Mouse (Mus musculus) small intestine, adult 2 months (tissue): ENCODE measurements around the gene Clca2. TPM values are rescaled to one million over a fixed set of nuclear protein-coding genes. Genes with fewer than 3 reads are reported as not detected.

Experiments
- H3K27ac ChIP-seq: fragments of 200-500 bp; 2 replicates; pipeline ENCODE4 v1.5.1; 2012; ENCODE audit warnings: low read depth, low read length, control low read depth, inconsistent platforms; ENCODE audit not compliant: insufficient read depth
- H3K27me3 ChIP-seq: fragments of 200-500 bp; 2 replicates; pipeline ENCODE4 v1.6.1; 2012; ENCODE audit warnings: mild to moderate bottlenecking, moderate library complexity, low read length, inconsistent platforms; ENCODE audit not compliant: control insufficient read depth, insufficient read depth
- H3K36me3 ChIP-seq: fragments of 200-500 bp; 2 replicates; pipeline ENCODE4 v1.6.1; 2012; ENCODE audit warnings: mild to moderate bottlenecking, low read length, control low read depth, inconsistent platforms; ENCODE audit not compliant: control insufficient read depth, insufficient read depth
- H3K4me1 ChIP-seq: fragments of 200-500 bp; 2 replicates; pipeline ENCODE4 v1.6.1; 2012; ENCODE audit warnings: low read length, inconsistent platforms, mixed read lengths; ENCODE audit not compliant: control insufficient read depth, insufficient read depth, insufficient read length
- H3K4me3 ChIP-seq: fragments of 200-500 bp; 2 replicates; pipeline ENCODE4 v1.5.1; 2012; ENCODE audit warnings: low read depth, mild to moderate bottlenecking, control low read depth, inconsistent platforms, low read length, moderate library complexity
- CTCF ChIP-seq: fragments of 200-500 bp; IDR thresholded peaks from 2 replicates; pipeline ENCODE4 v1.5.1; 2012; ENCODE audit warnings: low read depth, mild to moderate bottlenecking, control low read depth, inconsistent platforms, low read length, moderate library complexity, mixed read lengths; ENCODE audit not compliant: insufficient replicate concordance, insufficient read length; ENCODE audit errors: extremely low read depth
- POLR2A ChIP-seq: fragments of 200-500 bp; IDR thresholded peaks from 2 replicates; pipeline ENCODE4 v1.6.1; 2012; ENCODE audit warnings: low read depth, mild to moderate bottlenecking, control low read depth, inconsistent platforms, low read length, moderate library complexity
- WGBS: fragments of 180-500 bp; shearing (Covaris S2); methylation state at CpG from one replicate; pipeline ENCODE4 v1.1.7; 2018; 5-methylcytosine and 5-hydroxymethylcytosine counted together
- polyA plus RNA-seq: library from polyadenylated mRNA; depleted of rRNA; stranded (reverse); fragments of >200 nt; gene quantifications from 2 replicates; pipeline ENCODE4 v1.2.3, GENCODE M21; 2012; rRNA removed

Clca2 gene
- 0.03 and 0.11 TPM in 2 replicates for polyA plus RNA-seq

DNA sequence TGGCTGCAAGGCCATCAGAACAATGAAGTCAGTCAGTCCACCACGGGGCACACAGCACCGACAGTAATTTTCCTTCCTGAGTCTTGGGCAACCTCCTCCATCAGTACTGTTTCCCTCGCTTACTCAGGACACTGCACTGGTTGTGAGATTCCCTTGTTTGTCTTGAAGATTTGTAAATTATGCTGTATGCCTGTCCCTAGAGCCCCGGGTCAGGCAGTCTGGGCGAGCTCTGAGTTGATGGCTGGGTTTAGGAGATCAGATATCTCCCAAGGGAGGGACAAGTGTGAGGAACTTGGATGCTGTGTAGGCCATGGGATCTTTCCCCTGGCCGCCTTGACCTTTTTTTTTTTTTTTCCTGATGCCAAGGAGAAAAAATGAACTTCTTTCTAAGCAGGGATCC is at the start of gene Clca2:
Clca2 (minus strand) TSS at position 153 of the 400 bp plus-strand sequence.
- Histone ChIP-seq H3K27ac (no peak within 1 kb of the TSS), H3K4me3 (no peak within 1 kb of the TSS), H3K36me3 (no peaks in the 10 kb centered on the region), H3K4me1 (peaks cover 12% of the 10 kb centered on the region; the same call in 1 of the 2 replicates), H3K27me3 (no peaks in the 10 kb centered on the region)
- TF ChIP-seq CTCF (no peak), POLR2A (no peak)
- 77% methylated on average over 6 of the region's 6 CpGs for WGBS

GRCm38 (mm10) chr3:145147952-145148351 is 48.7 kb upstream of the Clca2 start:
- Histone ChIP-seq H3K4me3 (no peak overlapping the region), H3K27me3 (no peaks in the 10 kb centered on the region), H3K4me1 (no peaks in the 10 kb centered on the region), H3K36me3 (peaks cover 8% of the 10 kb centered on the region; the same call in 1 of the 2 replicates), H3K27ac (no peak overlapping the region)
- TF ChIP-seq CTCF (no peak), POLR2A (no peak)

- 88% methylated on average over 2 of the region's 2 CpGs for WGBS
- no peak overlapping the region for H3K4me3 ChIP-seq
- TF ChIP-seq POLR2A, result no peak
- TF ChIP-seq CTCF, result peak; percentile 6; the same call in 1 of the 2 replicates
Measured at GRCm38 (mm10) chr3:145147483-145147882, 48.2 kb upstream of the Clca2 start.

GRCm38 (mm10) chr3:145146871-145147270 is 47.6 kb upstream of the Clca2 start:
- no peak overlapping the region for H3K27ac ChIP-seq
- WGBS, result 59% methylated on average over 9 of the region's 9 CpGs
- TF ChIP-seq CTCF (no peak), POLR2A (no peak)
- peaks cover 8% of the 10 kb centered on the region; the same call in 1 of the 2 replicates for H3K36me3 ChIP-seq
- no peaks in the 10 kb centered on the region for H3K27me3 ChIP-seq
- no peak overlapping the region for H3K4me3 ChIP-seq
- H3K4me1 ChIP-seq, result no peaks in the 10 kb centered on the region

More at GRCm38 (mm10) chr3:145147483-145147882, 48.2 kb upstream of the Clca2 start:
- H3K36me3 ChIP-seq, result peaks cover 8% of the 10 kb centered on the region; the same call in 1 of the 2 replicates
- H3K4me1 ChIP-seq, result no peaks in the 10 kb centered on the region
- no peak overlapping the region for H3K27ac ChIP-seq
- no peaks in the 10 kb centered on the region for H3K27me3 ChIP-seq

- TF ChIP-seq CTCF (no peak), POLR2A (no peak)
- Histone ChIP-seq H3K27me3 (no peaks in the 10 kb centered on the region), H3K4me3 (no peak overlapping the region), H3K4me1 (no peaks in the 10 kb centered on the region), H3K27ac (no peak overlapping the region), H3K36me3 (0 out of 2 replicates have a peak, but pooled peaks cover 3% of the 10 kb centered on the region)
- 91% methylated on average over 10 of the region's 10 CpGs for WGBS
Measured at GRCm38 (mm10) chr3:145143856-145144255, 44.6 kb upstream of the Clca2 start.

DNA sequence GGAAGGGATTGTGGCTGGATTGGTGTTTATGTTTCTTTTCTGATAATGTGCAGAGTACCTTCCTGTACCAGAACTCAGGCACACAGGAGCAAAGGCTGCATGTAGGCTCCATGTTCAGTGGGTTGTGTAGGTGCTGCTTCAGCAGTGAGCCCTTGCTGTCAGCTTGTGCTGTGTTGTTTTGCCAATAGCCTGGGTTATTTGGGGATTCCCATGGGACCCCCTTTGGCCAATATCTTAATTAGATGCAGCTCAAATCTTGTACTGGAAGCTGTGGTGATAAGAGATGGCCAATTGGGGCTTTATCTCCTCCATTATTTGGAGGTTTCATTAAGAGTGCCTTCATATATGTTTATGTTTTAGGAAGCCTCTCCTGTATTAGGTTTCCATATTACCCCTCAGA is 43.7 kb upstream of the Clca2 start:
- no peaks in the 10 kb centered on the region for H3K27me3 ChIP-seq
- no peak for TF ChIP-seq CTCF
- TF ChIP-seq POLR2A, result no peak
- H3K4me1 ChIP-seq, result no peaks in the 10 kb centered on the region
- H3K27ac ChIP-seq, result no peak overlapping the region
- H3K4me3 ChIP-seq, result no peak overlapping the region
- H3K36me3 ChIP-seq, result peaks cover 5% of the 10 kb centered on the region; the same call in 1 of the 2 replicates

DNA sequence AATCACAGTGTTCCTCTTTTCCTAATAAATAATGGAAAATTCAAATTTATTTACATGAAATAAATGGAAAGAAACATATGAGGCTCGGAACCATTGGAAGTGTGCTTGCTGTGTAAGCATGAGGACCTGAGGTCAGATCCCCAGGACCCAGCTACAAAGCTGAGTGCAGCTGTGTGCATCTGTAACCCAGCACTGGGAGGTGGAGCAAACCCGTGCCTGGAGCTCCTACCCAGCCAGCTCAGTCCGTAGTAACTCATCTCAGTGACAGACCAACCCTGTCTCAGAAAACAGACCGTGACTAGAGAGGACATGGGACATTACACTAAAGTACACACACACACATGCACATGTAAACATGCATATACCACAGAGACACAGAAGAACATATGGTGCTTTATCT is 41.0 kb upstream of the Clca2 start:
- Histone ChIP-seq H3K36me3 (peaks cover 10% of the 10 kb centered on the region; the same call in 1 of the 2 replicates), H3K4me1 (no peaks in the 10 kb centered on the region), H3K4me3 (no peak overlapping the region), H3K27ac (no peak overlapping the region), H3K27me3 (no peaks in the 10 kb centered on the region)
- no peak for TF ChIP-seq CTCF
- no peak for TF ChIP-seq POLR2A
- WGBS, result 82% methylated on average over 4 of the region's 4 CpGs
